In genomic region chr14:7826151-7826937, GRCm38 (mm10) we compare ENCODE assay signal across 9 mouse cellular contexts. TPM values are rescaled to one million over a fixed set of nuclear protein-coding genes. Genes with fewer than 3 reads are reported as not detected.
A peak's percentile ranks its signal among the peaks of the same experiment; 100 is the strongest.
DNase-seq lines count a peak whose midpoint lies in the region.
"Had no signal": no experiment of that assay in that cellular context is flagged by ENCODE, and none has a peak within 500 bp of the region (broad histone marks: within the 10 kb centered on the region; RNA-seq: fewer than 3 reads in every experiment).

No protein-coding gene starts in this region.

- DNase-seq in 416B (ENCODE audit: low read depth), result peak; percentile 71
- peak; percentile 14 for DNase-seq in brain, embryonic 18.5 days (ENCODE audit: low read depth, low spot score)
- peak; percentile 21 to 40 for DNase-seq in heart, adult 9 months (ENCODE audit: low spot score in 2 of 2)
- peak; percentile 92 for DNase-seq in kidney, adult 9 months
- peak; percentile 39 to 57 for DNase-seq in lung, postnatal 4 days
- DNase-seq in gastrocnemius, adult 18-20 months (ENCODE audit: low spot score), result no peak
- no peak for DNase-seq in frontal cortex, adult 2 months (ENCODE audit: extremely low spot score in 1 of 2, low spot score in 1 of 2)
- no peak for DNase-seq in frontal cortex, postnatal 10 days (ENCODE audit: low spot score in 2 of 2)

RNA-seq across cellular contexts. Expression of gene Flnb, which starts 8.6 kb away (rescaled TPM):
- total RNA-seq in gastrocnemius, adult 18-20 months (2021), result 10 to 100 TPM in 1 of 2 experiments, 1 to 10 TPM in 1; 6.2 to 10.5 TPM
- polyA plus RNA-seq in frontal cortex, adult 2 months (2012; rRNA removed), result 29.2 and 31.5 TPM in 2 replicates

RNA-seq across cellular contexts. Expression of gene Gm26661, which starts 35.0 kb away (rescaled TPM):
- total RNA-seq in gastrocnemius, adult 18-20 months (2021), result not detected
- not detected in 2 replicates for polyA plus RNA-seq in frontal cortex, adult 2 months (2012; rRNA removed)
- polyA plus RNA-seq: spleen, adult 2 months had no signal

Comparison
In these comparisons a context has a peak if more than half of its experiments do, and no peak if none do; other contexts are left out.
1. DNase-seq: peak in 416B (single experiment), brain, embryonic 18.5 days (single experiment), heart, adult 9 months (2 of 2), kidney, adult 9 months (single experiment) and lung, postnatal 4 days (2 of 2); none in gastrocnemius, adult 18-20 months (single experiment), frontal cortex, adult 2 months (0 of 2) and frontal cortex, postnatal 10 days (0 of 2).